Mouse (Mus musculus): ENCODE results near the gene Ddx59. TPM values are rescaled to one million over a fixed set of nuclear protein-coding genes. Genes with fewer than 3 reads are reported as not detected.

The Ddx59 gene
- 0.58 and 10.7 TPM in 2 replicates for total RNA-seq (2015; ENCODE audit: low replicate concordance)
- 3.9 and 6.7 TPM in 2 replicates for total RNA-seq (2017; ENCODE audit: low replicate concordance)

GRCm38 (mm10) chr1:136414798-136415755, at the start of gene Ddx59:
Ddx59 (plus strand) TSS chr1:136415271.
- ATAC-seq (replicated peaks; ENCODE audit: low FRiP score, poor library complexity, severe bottlenecking) = peak; percentile 93

- ATAC-seq (replicated peaks; ENCODE audit: low FRiP score, poor library complexity, severe bottlenecking) = no peak
Measured at GRCm38 (mm10) chr1:136365986-136366385, 49.1 kb upstream of the Ddx59 start.

- ATAC-seq (replicated peaks; ENCODE audit: low FRiP score, poor library complexity, severe bottlenecking) = no peak
Measured at GRCm38 (mm10) chr1:136379261-136379660, 35.8 kb upstream of the Ddx59 start.

- ATAC-seq (replicated peaks; ENCODE audit: low FRiP score, poor library complexity, severe bottlenecking) = no peak
Measured at GRCm38 (mm10) chr1:136380161-136380560, 34.9 kb upstream of the Ddx59 start.

GRCm38 (mm10) chr1:136380606-136381005, 34.5 kb upstream of the Ddx59 start:
- no peak for ATAC-seq (replicated peaks; ENCODE audit: low FRiP score, poor library complexity, severe bottlenecking)

GRCm38 (mm10) chr1:136381169-136381568, 33.9 kb upstream of the Ddx59 start:
- ATAC-seq (replicated peaks; ENCODE audit: low FRiP score, poor library complexity, severe bottlenecking) = no peak

GRCm38 (mm10) chr1:136381583-136381982, 33.5 kb upstream of the Ddx59 start:
- ATAC-seq (replicated peaks; ENCODE audit: low FRiP score, poor library complexity, severe bottlenecking) = no peak

- no peak for ATAC-seq (replicated peaks; ENCODE audit: low FRiP score, poor library complexity, severe bottlenecking)
Measured at GRCm38 (mm10) chr1:136386914-136387313, 28.2 kb upstream of the Ddx59 start.

- 0 out of 2 replicates have a peak, but pooled peaks have one; percentile 68 for ATAC-seq (replicated peaks; ENCODE audit: low FRiP score, poor library complexity, severe bottlenecking)
Measured at GRCm38 (mm10) chr1:136394506-136394905, 20.6 kb upstream of the Ddx59 start.

GRCm38 (mm10) chr1:136395073-136395472, 20.0 kb upstream of the Ddx59 start:
- ATAC-seq (replicated peaks; ENCODE audit: low FRiP score, poor library complexity, severe bottlenecking) = peak; percentile 51

GRCm38 (mm10) chr1:136401281-136401680, 13.8 kb upstream of the Ddx59 start:
- ATAC-seq (replicated peaks; ENCODE audit: low FRiP score, poor library complexity, severe bottlenecking) = no peak

GRCm38 (mm10) chr1:136409631-136410030, 5.4 kb upstream of the Ddx59 start:
- ATAC-seq (replicated peaks; ENCODE audit: low FRiP score, poor library complexity, severe bottlenecking) = no peak

GRCm38 (mm10) chr1:136415756-136416126, 670 bp downstream of the Ddx59 start:
- no peak for ATAC-seq (replicated peaks; ENCODE audit: low FRiP score, poor library complexity, severe bottlenecking)

GRCm38 (mm10) chr1:136418393-136418792, 3.3 kb downstream of the Ddx59 start:
- ATAC-seq (replicated peaks; ENCODE audit: low FRiP score, poor library complexity, severe bottlenecking) = no peak

- peak; percentile 92 for ATAC-seq (replicated peaks; ENCODE audit: low FRiP score, poor library complexity, severe bottlenecking)
Measured at GRCm38 (mm10) chr1:136427166-136427969, 12.3 kb downstream of the Ddx59 start.

GRCm38 (mm10) chr1:136428981-136429380, 13.9 kb downstream of the Ddx59 start:
- ATAC-seq (replicated peaks; ENCODE audit: low FRiP score, poor library complexity, severe bottlenecking) = no peak

- no peak for ATAC-seq (replicated peaks; ENCODE audit: low FRiP score, poor library complexity, severe bottlenecking)
Measured at GRCm38 (mm10) chr1:136430126-136430818, 15.2 kb downstream of the Ddx59 start.

- ATAC-seq (replicated peaks; ENCODE audit: low FRiP score, poor library complexity, severe bottlenecking) = no peak
Measured at GRCm38 (mm10) chr1:136440741-136441140, 25.7 kb downstream of the Ddx59 start.

- no peak for ATAC-seq (replicated peaks; ENCODE audit: low FRiP score, poor library complexity, severe bottlenecking)
Measured at GRCm38 (mm10) chr1:136442809-136443208, 27.7 kb downstream of the Ddx59 start.

All from erythroblast, adult 5-6 weeks (primary cell).